Mouse (Mus musculus) E14TG2a.4 (cell line): ENCODE measurements at regions not wholly inside any gene's neighbourhood (a gene's known extent, or its start where the extent isn't known, plus 50 kb on each side); places are given as distances from the start of the nearest gene placed in this dataset.

Experiments
- H3K27me3 ChIP-seq: 2 replicates; pipeline ENCODE4 v1.6.1; 2014; ENCODE audit warnings: low read length, control low read depth; ENCODE audit not compliant: insufficient read depth
- H3K36me3 ChIP-seq: 2 replicates; pipeline ENCODE4 v1.6.1; 2014; ENCODE audit warnings: low read length, control low read depth; ENCODE audit not compliant: insufficient read depth
- H3K4me1 ChIP-seq: replicated peaks from 2 replicates; pipeline ENCODE4 v1.6.1; 2014; ENCODE audit warnings: low read depth, low read length, control low read depth
- H3K4me3 ChIP-seq: replicated peaks from 2 replicates; pipeline ENCODE4 v1.5.1; 2014; ENCODE audit warnings: mild to moderate bottlenecking, low read length
- H3K9me3 ChIP-seq: 2 replicates; pipeline ENCODE4 v1.6.1; 2014; ENCODE audit warnings: low read length, control low read depth
- CTCF ChIP-seq: conservative IDR thresholded peaks from 2 replicates; pipeline ENCODE4 v1.5.1; 2014; ENCODE audit warnings: low read length
- NANOG ChIP-seq: IDR thresholded peaks from 2 replicates; pipeline ENCODE4 v1.6.1; 2014; ENCODE audit warnings: borderline replicate concordance, low read length, mixed read lengths
- POU5F1 ChIP-seq: IDR thresholded peaks from 2 replicates; pipeline ENCODE4 v1.6.1; 2014; ENCODE audit warnings: low read length, borderline replicate concordance

DNA sequence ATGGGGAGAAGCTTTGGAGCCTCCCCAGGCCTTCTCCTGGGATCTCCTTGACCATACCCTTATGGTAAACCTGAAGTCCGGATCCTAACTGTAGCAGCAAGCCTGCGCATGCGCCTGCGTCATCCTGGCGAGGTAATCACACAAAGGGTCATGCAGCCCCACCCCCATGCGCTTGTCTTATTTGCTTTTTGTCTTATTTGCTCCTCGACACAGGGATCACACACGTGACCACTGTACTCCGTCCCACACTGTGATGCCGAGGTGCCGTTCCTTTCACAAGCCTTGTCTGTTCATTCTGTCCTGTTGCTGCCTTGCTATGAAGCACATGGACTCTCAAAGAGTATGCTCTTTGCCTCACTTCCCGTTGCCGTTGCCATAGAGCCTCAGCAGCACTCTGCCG is 120.9 kb downstream of the Ddx11 start:
- TF ChIP-seq CTCF (no peak), NANOG (no peak), POU5F1 (no peak)
- peaks cover 29% of the 10 kb centered on the region for H3K27me3 ChIP-seq
- H3K4me3 ChIP-seq, result peak overlapping the region; percentile 13; the same call in 1 of the 2 replicates
- peaks cover 58% of the 10 kb centered on the region for H3K4me1 ChIP-seq
- H3K36me3 ChIP-seq, result no peaks in the 10 kb centered on the region
- peaks cover 20% of the 10 kb centered on the region for H3K9me3 ChIP-seq

DNA sequence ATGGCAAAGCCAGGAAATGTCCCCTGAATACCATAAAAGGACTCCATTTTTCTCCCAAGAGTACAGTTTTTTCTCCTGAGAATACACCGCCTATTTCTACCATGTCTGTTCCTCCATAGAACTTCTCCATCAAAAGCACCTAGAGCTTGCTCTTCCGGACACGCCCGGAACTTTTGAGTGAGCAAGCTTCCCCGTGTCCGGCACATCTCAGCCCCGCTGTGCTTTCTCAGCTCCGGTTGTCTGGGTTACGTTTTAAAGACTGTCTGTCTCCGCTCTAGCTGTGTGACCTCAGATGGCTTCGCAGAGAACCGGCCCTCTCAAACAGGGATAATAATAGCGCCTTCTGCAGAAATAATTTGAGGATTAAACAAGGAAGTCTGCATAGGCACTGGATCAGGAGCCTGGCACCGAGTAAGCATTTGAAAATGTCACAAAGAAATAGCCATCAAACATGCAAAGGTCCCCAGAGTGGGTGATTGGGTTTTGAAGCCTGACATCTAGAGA is 122.8 kb downstream of the Ddx11 start:
- H3K36me3 ChIP-seq, result no peaks in the 10 kb centered on the region
- TF ChIP-seq NANOG, result no peak
- TF ChIP-seq CTCF, result no peak
- H3K9me3 ChIP-seq, result peaks cover 20% of the 10 kb centered on the region
- H3K4me1 ChIP-seq, result peaks cover 54% of the 10 kb centered on the region
- peak overlapping the region; percentile 35 for H3K4me3 ChIP-seq
- peaks cover 29% of the 10 kb centered on the region for H3K27me3 ChIP-seq

DNA sequence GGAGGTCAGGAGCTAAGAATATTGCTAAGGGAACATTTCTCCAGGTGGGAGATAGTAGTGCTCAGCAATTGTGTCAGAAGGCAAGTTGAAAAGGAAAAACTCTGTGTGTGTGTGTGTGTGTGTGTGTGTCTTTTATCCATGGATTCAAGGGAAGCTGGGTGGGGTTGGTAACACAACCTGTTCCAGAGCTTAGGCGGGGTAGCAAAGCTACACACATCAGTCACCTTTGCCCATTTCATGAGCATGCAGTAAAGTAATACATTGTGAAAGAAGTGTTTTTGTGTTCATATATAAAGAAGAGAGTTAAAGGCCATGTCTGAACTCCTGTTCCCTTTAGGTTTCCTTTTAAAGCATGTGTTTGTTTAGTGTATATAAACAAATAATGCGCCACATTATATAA is 128.2 kb downstream of the Ddx11 start:
- H3K36me3 ChIP-seq, result no peaks in the 10 kb centered on the region
- H3K4me3 ChIP-seq, result no peak overlapping the region
- peaks cover 14% of the 10 kb centered on the region for H3K9me3 ChIP-seq
- peaks cover 7% of the 10 kb centered on the region for H3K27me3 ChIP-seq
- no peak for TF ChIP-seq CTCF
- no peak for TF ChIP-seq NANOG
- no peak for TF ChIP-seq POU5F1
- H3K4me1 ChIP-seq, result peaks cover 23% of the 10 kb centered on the region

DNA sequence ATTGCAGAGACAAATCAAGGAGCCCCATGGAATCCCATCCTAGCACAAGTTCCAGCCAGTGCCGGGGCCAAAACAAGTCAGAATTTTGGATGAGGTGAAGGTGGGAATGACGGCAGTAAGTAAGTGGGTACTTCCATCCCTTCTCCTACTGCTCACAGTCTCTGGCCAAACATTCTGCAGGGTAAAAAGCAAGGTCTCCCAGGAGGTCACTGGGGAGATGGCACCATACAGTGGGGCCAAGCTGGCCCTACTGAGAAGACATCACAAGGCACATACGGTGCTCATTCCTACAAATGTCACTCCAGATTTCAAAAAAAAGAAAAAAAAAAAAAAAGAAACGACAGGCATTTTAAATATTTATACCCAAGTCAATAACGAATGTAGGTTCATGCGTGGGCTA is 129.6 kb downstream of the Ddx11 start:
- Histone ChIP-seq H3K27me3 (no peaks in the 10 kb centered on the region; the same call in 1 of the 2 replicates), H3K4me1 (peaks cover 16% of the 10 kb centered on the region), H3K4me3 (no peak overlapping the region), H3K36me3 (no peaks in the 10 kb centered on the region), H3K9me3 (peaks cover 13% of the 10 kb centered on the region)
- no peak for TF ChIP-seq CTCF
- TF ChIP-seq NANOG, result no peak
- TF ChIP-seq POU5F1, result no peak

DNA sequence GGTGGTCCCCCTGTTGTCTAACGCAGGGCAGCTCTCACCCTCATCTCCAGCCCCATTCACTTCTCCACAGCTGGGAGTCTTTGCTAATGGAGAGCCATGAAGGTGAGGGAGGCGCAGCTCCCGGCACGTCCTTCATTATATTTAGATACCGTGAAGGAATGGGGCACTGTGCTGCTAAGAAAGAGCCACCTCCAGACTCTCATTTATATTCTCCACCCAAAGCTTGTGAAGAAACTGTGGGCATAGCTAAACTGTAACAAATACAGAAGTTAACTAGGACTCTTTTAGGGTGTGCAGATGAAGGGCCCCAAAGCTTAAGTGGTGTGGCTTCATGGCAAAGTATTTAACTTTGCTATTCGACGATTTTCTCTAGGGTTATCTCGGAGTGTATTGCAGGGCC is 136.4 kb downstream of the Ddx11 start:
- TF ChIP-seq POU5F1, result no peak
- TF ChIP-seq CTCF, result no peak
- TF ChIP-seq NANOG, result no peak
- peaks cover 13% of the 10 kb centered on the region for H3K4me1 ChIP-seq
- no peak overlapping the region for H3K4me3 ChIP-seq
- no peaks in the 10 kb centered on the region for H3K9me3 ChIP-seq
- H3K27me3 ChIP-seq, result no peaks in the 10 kb centered on the region
- no peaks in the 10 kb centered on the region for H3K36me3 ChIP-seq

DNA sequence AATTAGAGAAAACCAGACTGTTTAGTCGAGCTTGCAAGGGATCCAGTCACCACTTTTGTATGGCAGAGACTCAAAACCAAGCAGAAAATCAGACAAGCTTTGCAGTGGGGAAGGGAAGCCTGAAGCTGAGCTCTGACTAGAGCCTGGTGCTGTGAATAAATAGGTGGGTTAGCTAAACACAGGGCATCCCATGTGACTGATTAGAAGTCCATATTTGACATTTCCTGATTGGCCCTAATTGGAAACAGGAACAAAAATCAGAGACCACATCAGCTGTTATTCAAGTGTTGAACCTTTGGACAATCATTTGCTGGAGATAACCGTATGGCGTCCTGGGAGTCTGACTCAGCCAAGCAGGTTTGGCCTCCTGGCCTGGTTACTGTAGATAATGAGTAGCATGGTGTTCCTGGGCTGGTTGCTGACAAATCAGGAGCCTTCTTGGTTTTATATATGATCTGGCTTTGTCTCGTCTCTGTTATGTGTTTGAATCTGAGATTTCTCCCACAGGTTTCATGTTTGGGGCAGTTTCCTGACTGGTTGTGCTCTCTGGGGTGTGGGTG is 139.4 kb downstream of the Ddx11 start:
- no peak for TF ChIP-seq CTCF
- no peak for TF ChIP-seq NANOG
- no peak for TF ChIP-seq POU5F1
- no peaks in the 10 kb centered on the region for H3K36me3 ChIP-seq
- peaks cover 3% of the 10 kb centered on the region; the same call in 1 of the 2 replicates for H3K27me3 ChIP-seq
- no peaks in the 10 kb centered on the region for H3K9me3 ChIP-seq
- H3K4me1 ChIP-seq, result peaks cover 16% of the 10 kb centered on the region
- H3K4me3 ChIP-seq, result no peak overlapping the region

DNA sequence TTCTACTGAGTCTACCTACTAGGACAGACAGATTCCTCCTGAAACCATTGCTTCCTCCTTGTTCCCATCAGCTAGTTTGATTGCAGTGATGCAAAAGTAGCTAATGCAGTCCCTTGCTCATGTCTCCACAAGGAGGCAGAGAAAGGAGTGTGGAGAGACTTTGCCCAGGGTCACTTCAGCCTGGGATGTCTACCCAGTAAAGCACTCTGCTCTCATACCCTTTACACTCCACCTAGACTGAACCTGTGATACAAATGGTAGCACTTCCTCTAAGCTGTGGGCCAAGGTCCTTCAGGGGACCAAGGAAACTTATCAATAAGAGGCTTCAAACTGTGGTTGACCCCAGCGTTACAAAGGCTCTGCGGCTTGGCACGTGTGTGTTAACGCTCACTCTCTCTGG is 140.1 kb downstream of the Ddx11 start:
- Histone ChIP-seq H3K4me3 (no peak overlapping the region), H3K4me1 (peaks cover 17% of the 10 kb centered on the region), H3K36me3 (no peaks in the 10 kb centered on the region), H3K27me3 (peaks cover 3% of the 10 kb centered on the region; the same call in 1 of the 2 replicates), H3K9me3 (no peaks in the 10 kb centered on the region)
- TF ChIP-seq CTCF (no peak), NANOG (no peak), POU5F1 (no peak)

DNA sequence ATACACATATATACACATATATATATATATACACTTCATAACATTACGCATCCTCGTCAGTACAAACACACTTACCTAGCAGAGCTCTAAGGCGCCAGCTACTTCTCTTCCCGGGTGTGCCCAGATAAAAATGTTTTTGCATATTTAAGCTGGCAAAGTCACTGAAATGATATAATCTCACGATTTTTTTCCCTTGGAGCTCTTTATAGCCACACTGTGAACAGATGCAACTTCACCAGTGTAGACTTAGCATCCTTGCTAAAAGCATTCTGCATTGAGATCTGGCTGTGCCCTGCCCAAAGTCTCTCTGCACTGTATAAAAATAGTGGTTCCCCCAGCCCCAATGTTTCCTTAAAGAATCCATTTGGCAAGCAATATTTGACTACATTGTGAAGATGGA is 143.5 kb downstream of the Ddx11 start:
- Histone ChIP-seq H3K4me3 (no peak overlapping the region), H3K9me3 (no peaks in the 10 kb centered on the region), H3K36me3 (no peaks in the 10 kb centered on the region), H3K4me1 (peaks cover 30% of the 10 kb centered on the region), H3K27me3 (peaks cover 5% of the 10 kb centered on the region; the same call in 1 of the 2 replicates)
- TF ChIP-seq CTCF, result no peak
- no peak for TF ChIP-seq NANOG
- no peak for TF ChIP-seq POU5F1

DNA sequence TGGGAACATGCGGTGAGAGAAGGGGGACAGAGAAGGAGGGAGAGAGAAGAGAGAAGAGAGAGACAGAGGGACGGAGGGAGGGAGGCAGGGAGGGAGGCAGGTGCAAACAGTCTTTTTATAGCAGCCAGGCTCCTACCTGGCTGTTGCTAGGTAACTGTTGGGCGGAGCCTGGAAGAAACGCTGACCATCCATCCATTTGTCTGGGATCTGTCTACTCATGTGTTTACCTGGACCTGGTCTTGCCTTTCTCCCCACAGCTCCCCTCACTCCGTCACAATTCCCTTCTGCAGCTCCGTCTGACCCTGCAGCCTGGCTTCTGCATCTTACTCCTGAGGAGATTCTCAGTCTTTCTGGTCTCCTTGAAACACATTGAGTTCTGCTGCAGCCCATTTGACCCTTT is 144.5 kb downstream of the Ddx11 start:
- TF ChIP-seq CTCF, result no peak
- TF ChIP-seq NANOG, result no peak
- no peak for TF ChIP-seq POU5F1
- peaks cover 5% of the 10 kb centered on the region; the same call in 1 of the 2 replicates for H3K27me3 ChIP-seq
- peaks cover 32% of the 10 kb centered on the region for H3K4me1 ChIP-seq
- no peaks in the 10 kb centered on the region for H3K9me3 ChIP-seq
- no peak overlapping the region for H3K4me3 ChIP-seq
- H3K36me3 ChIP-seq, result no peaks in the 10 kb centered on the region
